Mouse (Mus musculus) urinary bladder, postnatal 14 days (tissue): ENCODE data around the gene Gm20708.
"Not testable (repeated sequence)": the region's sequence is repeated elsewhere in the genome, so short reads cannot be mapped to it uniquely, and the experiment has no call there.

Source experiments
- DNase-seq: peaks from one replicate; pipeline ENCODE4 v3.0.0; 2021; ENCODE audit warnings: low spot score

The Gm20708 gene

DNA sequence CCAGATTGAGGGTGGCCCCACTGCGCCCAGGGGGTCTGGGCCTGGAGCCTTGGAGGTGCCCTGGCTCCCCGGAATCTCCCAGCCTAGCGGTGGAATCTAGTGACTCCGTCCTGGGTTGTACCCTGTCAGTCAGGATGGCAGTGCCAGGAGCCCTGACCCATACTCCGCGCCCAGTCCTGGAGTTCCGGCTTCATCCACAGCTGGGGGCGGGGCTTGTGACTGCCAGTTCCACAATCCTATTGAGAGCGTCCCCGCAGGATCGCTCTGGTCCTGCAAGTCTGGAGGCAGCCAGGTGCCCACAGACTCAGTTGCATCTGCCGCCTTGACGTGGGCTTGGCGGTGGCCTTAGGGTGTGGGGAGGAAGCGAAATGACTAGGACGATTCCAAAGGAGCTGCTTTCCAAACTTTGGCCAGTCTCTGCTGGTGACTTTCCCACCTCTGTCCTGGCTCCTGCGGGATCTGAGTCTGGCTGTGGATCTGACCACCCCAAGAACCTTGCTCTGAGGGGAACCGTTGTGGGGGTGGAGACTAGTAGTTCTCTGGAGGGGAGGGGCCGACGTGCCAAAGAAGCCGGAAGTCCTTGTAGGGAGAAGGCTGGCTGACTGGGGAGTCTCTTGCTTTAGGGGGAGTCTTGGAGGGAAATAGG lies 1.1 kb downstream of the Gm20708 start:
- peak; percentile 94 for DNase-seq

DNA sequence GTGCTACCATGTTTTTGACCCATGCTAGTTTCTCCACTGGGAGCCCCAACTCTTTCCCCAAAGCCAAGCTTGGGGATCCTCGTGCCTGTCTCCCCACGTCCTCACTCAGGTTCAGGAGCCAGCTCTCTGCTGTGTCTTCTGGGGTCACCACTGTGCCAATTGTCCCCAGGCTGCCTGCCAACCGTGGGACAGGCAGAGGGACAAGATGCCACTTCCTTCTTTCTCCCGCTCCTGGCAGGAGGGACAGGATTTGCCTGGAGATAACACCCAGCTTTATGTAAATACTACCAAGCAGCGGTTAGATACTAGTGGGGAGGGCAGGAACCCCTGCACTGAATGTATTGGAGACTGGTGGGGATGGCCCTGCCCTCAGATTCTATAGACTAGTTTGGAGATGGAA lies 4.4 kb downstream of the Gm20708 start:
- DNase-seq: no peak

DNA sequence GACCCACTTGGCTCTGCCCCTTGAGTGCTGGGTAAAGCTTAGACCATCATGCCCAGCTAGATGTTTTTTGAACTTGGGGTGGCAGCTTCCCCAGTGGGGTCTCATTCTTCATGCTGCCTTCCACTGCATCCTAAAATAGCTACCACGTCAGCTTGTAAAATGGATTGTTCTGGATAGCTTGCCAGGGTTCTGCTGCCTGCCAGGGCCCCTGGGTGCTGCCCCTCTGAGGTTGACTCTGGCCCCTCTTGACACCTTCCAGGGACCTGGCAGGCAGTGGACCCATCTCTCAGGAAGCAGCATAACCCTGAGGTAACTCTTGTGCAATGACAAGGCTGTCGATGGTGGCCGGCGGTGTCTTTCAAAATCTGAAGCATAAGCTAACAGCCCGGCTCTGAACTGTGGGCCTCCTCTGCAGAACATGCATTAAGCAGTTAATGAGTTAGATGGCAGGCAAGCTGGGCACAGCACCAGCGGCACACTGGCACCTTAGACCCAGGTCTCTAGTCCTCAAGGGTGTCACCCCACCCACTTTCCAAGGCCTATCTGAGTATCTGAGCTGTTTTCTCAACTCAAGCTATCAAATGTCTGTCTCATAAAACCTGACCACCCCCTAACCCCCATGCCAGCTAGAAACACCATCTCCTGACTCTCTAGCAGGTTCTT lies 5.4 kb downstream of the Gm20708 start:
- DNase-seq: no peak

DNA sequence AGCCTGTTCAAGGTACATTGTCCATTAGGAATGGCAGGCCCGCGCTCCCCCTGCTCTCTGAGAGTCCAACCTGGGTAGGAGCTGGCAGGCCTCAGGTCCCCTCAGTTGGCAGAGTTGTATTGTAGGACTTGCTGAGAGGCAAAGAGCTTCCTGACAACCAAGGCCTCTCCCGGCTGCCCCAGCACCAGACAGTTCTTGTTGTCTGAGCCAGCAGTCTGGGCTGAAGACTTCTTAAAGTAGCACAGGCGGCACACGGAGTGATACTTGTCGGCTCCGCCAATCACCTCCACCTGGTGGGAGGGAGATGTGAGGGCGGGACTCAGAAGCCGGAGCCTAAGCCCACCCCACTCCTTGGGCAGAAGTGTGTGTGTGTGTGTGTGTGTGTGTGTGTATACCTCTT lies 6.4 kb downstream of the Gm20708 start:
- DNase-seq: not testable (repeated sequence)

DNA sequence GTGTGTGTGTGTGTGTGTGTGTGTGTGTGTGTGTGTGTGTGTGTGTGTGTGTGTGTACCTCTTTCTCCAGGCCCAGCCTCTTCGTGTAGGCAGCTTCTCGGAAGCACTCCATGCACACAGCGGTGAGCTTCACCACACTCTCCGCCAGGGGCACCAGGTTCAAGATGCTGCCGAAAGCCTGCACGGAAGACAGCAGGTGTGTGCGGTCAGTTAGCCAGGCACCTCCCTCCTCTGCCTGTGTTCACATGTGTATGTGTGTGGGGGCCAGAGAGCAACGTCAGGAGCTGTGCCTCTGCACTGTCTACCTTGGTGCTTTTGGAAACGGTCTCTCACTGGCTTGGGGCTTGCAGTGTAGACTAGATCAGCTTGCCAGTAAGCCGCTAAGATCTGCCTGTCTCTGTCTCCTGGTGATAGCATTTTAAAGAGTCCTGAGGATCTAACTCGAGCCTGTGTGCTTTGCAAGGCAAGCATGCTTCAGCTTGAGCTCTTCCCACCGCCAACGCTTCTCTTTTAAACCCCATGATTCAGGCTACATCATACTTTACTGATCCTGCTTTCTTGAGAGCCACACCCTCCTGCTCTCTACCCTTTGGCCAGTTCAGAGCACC lies 7.0 kb downstream of the Gm20708 start:
- DNase-seq: no peak

DNA sequence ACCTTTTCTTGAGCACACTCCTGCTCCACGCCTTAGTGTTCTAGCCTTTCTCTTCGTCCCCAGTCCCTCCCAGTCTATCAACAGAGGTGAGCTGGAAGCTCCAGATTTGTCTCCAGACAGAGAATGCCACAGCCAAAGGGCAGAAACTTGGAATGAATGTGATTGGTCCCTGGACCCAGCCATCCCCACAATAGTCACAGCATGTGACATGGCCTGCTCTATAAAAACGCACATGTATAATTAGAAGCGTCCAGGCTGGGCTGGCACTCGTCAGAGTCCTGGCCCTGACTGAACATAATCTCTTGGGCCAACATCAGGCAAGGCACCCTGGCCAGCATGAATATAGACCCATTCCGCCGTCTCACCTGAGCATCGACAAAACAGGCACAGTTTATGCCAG lies 9.6 kb downstream of the Gm20708 start:
- no peak for DNase-seq

DNA sequence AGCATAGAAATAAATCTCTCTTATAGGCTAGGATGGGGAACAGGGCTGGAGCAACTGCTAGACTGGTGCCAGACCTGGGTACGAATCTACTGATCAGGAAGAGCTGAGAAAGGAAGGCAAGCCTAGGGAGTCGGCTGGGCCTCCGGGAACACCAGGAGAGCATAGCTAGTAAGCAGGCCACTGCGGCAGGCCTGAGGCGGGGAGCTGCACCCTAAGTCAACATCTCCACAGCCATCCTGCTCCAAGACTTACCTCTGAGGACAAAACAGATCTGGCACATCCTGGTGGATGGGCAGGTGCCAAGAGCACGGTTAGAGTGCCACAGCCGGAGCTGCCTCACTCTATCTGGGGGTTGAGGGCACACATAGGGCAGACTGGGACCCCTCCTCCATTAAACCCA lies 10.7 kb downstream of the Gm20708 start:
- DNase-seq: no peak

DNA sequence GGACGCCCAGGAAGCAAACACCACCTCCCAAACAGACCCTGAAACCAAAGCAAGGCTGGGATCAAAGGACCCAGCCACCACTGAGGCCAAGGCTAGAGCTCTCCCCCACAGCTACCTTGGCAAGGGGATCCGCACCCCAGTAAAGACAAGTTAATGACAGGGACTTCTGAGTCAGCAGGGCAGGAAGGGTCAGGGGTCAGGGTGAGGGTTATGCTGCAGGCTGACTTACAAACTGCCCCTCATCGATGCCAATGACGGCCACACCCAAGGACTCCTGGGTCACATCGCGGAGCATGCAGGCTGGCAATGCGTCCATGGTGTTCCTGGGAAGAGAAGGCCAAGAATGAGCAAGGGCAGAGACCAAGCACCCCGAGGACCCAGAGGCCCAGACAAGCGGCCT lies 12.4 kb downstream of the Gm20708 start:
- no peak for DNase-seq

DNA sequence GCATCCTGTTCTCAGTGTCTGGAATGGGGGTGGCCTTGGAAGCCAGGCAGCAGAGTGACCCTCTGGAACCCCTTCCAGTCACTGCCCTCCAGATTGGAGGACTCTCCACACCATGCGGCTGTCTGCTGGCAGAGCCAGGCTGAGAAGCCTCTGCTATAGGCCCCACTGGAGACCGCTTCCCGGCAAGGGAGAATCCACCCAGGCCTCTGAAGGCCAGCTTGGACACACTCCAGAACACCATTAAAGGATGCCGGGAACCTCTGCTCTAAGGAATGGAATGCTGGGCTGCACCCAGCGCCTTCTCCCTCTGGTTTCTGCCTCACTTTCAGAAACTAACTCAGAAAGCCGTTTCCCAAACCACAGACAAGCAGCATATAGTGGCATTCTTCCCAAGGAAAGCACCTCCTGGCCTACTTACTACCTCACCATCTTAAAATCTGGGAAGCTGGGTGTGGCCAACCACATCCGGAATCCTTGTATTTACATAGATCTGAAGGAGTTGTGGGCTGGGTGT lies 13.3 kb downstream of the Gm20708 start:
- DNase-seq: peak; percentile 59

DNA sequence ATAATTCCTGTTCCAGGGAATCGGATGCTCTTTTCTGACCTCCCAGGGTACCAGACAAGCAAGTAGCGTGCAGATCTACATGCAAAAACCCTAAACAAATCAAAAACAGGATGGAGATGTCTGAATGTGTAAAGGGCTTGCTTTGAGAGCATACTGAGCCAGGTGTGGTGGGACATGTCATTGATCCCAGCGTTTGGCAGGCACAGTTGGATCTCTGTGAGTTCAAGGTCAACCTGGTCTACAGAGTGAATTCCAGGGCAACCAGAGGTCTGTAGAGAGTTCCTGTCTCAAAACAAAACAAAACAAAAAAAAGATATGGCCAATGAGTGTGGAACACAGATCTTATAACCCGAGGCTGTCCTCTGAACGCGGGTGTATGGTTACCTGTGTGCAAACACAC lies 13.9 kb downstream of the Gm20708 start:
- no peak for DNase-seq

DNA sequence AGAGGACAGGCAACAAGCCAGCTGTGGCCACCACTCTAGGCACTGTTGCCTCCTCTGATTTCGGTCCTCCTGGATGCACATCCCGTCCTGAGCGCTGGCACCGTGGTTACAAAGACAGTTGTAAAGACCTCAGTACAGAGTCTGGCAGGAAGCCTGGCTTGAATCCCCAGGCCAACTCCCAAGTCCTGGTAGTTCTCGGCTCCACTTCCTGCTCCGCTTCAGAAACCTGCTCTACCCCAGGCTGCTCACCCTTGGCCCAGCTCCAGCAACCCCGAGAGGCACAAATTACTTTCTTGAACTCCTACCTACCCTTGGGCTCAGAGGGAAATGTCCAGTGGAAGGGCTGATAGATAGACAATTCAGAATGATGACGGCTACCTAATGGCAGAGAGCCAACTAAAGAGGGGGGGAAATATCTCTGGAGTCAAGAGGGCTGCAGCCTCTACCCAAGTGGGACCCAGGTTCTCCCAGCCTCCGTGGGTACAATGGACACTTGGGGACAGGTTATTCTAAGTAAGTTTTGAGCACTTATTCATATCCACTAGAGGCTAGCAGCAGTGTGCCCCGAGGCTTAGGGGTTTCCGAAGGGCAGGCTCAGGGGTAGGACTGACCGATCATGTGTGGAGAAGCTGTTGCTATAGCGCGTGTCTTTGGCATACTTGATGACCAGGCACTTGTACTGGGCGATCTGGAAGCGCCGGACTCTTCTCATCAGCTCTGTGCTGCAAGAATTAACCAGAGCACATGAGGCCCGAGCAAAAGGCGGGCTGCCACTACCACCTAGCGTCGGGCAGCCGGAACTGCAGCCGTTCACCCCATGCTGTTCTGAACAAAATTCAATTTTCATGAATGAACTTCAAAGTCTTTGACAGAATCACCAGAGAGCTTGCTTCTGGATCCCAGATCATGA lies 14.8 kb downstream of the Gm20708 start:
- DNase-seq: peak; percentile 83

DNA sequence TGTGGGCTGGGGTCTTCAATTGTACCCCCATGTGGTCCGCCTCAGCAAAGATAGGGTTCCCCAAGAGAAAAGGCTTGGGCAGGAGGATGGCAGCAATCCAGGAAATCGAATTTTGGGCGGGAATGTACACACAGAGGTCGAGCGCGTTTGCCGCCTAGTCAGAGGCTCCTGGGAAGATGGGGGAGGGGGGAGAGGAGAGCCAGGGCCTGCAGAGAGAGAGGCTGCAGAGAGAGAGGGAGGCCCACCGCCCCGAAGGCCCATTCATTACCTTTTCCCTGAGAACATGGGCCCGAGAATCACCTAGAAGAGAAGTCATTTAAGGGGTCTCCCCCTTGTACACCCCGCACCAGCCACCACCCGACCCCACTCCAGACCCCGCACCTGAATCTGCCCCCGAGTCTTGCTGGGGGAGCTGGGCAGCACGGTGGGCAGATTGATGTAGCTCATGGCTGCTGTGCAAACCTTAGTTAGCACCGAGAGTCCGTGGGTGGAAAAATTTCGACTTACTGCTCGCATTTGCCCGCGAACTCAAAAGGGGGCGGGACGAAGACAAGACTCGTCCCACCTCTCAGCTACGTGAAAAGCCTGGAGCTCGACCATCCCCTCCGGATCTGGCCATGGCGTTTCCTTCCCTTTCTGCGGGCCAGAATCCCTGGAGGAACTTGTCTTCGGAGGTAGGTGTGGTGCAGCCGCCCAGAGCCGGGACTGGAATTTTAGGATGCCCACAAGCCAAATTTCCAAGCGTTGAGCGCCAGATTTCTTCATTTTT lies 16.0 kb downstream of the Gm20708 start, which contains the start of the genes Afmid and Tk1:
Gene Afmid, plus strand, starts transcription at position 592 of the 769 bp plus-strand sequence.
Gene Tk1, minus strand, starts transcription at position 760 of the 769 bp plus-strand sequence.
- peak; percentile 77 for DNase-seq

DNA sequence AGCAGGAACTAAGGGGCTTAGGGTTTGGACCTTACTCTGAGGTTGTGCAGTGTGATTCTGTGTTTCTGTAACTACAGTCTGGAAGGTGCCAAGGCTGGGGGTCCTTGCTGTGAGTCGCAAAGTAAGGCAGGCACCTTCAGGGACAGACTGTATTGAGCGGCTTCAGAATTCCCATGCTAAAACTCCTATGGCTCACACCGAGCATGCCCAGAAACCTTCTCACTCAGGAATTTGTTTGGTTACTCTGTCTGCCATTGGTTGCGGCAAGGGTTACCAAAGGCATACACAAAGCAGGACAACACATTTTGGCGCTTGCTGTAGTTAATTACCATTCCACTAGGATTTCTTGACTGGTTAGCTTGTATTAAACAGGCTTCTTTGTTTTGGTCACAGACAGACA lies 16.7 kb downstream of the Gm20708 start:
- no peak for DNase-seq

DNA sequence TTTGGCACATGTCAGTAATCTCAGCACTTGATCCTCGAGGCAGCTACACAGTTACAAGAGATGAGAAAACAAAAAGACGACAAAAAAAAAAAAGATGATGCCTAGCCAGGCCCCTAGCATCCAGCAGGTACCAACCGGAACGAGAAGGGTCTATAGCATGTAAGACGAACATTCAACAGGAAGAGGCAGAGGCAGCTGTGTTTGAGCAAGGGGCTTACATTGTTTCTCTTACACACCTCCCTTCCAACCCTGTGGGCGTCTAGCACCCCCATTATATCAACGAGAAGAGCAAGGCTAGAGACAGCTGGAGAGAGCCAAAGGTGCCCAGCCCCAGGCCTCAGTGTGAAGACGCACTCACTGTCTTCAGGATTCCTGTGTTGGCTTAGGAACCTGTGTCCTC lies 17.4 kb downstream of the Gm20708 start:
- no peak for DNase-seq

DNA sequence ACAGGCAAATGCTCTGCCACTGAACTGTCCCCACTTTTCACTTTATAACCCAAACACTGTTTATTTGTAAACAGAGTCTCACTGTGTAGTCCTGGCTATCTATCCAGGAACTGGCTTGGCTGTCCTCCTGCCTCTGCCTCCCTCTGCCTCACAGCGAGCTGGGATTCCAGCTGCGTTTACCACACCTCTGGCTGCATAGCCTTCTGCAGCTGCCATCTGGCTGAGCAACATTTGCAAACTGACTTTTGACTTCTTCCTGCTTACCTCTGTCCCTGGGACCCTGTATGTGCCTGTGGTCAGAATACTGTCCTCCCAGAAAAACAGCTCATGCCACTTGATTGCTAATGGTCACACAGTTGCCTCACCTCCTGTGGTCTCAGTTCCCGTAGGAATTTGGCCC lies 17.9 kb downstream of the Gm20708 start:
- no peak for DNase-seq

DNA sequence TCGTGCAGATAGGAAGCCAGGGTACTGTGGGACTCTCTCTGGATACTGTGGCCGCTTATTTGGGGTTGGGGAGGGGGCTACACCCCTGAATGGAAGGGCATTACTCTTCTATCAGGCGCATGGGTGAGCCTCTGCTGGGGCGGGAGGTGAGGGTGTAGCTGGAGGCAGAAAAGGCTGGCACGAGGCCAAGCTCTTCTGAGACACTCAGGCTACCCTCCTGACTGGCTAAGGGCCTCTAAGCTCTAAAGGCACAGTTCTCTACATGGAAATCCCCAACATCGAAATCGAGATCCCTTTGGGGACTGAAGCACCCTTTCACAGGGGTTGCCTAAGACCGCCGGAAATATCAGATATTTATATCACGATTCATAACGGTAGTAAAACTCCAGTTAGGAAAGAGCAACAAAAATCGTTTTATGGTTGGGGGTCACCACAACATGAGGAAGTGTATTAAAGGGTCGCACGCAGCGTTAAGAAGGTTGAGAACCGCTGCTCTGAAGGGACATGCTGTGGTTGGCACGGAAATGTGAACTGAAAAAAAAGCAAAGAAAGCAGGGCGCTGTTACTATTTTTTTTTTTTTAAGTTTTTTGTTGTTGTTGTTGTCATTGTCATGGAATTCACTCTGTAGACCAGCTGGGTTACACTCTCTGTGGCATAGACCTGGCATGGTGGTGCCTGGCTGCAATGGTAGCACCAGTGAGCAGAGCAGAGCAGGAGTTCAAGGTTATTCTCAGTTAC lies 18.9 kb downstream of the Gm20708 start:
- DNase-seq: no peak

DNA sequence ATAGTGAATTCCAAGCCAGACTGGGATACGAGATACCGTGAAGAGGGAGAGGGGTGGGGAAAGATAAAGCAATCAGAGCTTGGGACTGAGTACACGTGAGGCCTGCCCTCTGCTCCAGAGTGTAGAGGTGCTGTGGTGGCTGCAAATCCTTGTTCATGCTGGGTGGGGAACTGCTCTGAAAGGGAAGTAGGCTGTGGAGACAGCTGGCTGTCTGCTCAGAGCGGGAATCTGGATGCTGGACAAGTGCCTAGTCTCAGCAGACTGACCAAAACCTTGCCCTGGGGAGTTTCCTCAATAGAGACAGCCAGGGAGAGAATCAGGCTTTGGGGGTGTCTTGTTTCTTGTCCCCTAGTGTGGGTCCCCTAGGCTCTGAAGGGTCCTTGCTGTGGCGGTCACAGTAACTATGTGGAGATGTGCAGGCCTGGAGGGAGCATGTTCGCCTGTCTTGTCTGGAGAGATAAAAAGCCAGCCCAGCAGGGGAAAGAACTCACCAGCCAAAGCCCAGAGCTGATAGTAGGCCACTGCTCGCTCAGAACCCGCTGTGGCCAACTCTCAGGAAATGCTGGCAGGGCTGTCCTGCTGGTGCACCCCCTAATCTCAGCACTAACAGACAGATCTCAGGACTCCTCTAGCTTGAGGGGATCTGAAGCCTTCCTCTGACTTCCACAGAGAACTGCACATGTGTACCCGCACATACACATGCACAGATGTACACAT lies 19.6 kb downstream of the Gm20708 start:
- DNase-seq: no peak

DNA sequence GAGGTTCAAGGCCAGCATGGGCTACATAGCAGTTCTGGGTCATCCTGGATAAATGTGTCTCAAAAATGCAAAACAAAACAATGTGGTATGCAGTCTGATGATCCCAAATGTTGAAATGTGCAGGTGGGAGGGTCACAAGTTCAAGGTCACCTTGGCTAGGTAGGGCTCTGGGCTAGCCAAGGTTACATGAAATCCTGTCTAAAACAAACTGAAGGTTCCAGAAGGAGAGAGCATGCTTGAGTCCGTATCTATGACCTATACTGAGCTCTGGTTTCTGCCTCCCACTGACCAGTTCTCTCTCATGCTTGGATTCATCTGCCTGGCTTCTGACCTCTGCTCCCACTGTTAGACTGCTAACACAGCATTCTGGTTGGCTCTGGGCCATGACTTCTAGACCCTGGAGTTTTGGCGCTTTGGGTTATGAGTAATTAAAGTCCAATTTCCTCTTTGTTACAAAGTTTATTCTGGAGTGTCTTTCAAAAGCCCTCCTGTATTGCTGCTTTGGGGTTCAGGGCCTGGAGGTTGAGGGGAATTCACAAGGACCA lies 20.3 kb downstream of the Gm20708 start:
- DNase-seq: no peak

DNA sequence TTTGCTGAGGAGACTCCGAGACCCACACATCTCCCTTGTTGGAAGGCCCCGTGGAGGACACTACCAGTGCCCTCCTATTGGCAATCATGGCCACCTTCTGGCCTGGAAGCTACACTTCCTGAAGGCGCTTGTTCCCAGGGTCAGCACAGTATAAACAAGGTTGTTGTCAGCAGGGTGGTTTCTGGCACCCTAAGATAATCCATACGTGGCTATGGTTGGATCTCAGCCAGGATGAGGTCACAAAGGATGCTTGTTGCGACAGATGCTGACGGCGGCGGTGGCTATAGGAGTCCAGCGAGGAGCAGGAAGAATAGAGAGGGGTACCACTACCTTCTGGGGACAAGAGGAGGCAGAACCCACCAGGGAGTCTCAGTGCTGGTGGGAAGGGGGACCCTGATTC lies 20.9 kb downstream of the Gm20708 start:
- no peak for DNase-seq
